22 mouse cellular contexts compared by ENCODE assay signal in the genomic region with DNA sequence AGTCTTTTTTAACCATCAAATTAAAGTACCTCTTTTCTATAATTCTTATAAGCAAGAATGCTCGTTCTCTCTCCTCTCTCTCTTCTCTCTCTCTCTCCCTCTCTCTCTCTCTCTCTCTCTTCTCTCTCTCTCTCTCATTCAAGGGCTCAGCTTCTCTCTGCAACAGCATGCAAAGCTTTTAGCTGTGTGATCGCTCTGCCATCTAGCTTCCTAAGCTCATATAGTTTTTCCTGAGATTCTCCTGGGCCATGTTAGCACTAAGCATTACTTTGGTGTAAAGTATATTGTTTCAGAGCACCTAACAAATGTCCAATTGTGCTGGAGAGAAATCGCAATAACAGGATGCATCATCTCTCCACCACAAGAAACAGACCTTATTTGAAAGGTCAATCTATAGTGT. TPM values are rescaled to one million over a fixed set of nuclear protein-coding genes. Genes with fewer than 3 reads are reported as not detected.
DNase-seq lines count a peak whose midpoint lies in the region; ATAC-seq and TF ChIP-seq lines count a peak whose summit lies in the region.
"Had no signal": no experiment of that assay in that cellular context is flagged by ENCODE, and none has a peak within 500 bp of the region (broad histone marks: within the 10 kb centered on the region; RNA-seq: fewer than 3 reads in every experiment).

No protein-coding gene starts in this region.

- no peak overlapping the region for H3K4me3 ChIP-seq in forebrain, postnatal 0 days (ENCODE audit: low read depth, low read length)
- no peak overlapping the region for H3K4me3 ChIP-seq in forebrain, embryonic 14.5 days (ENCODE audit: low read depth, low read length)
- H3K4me3 ChIP-seq in hindbrain, postnatal 0 days (ENCODE audit: low read length) = no peak overlapping the region
- no peak overlapping the region for H3K4me3 ChIP-seq in hindbrain, embryonic 12.5 days
- no peak overlapping the region for H3K4me3 ChIP-seq in midbrain, postnatal 0 days (ENCODE audit: low read depth, low read length)
- no peak overlapping the region for H3K4me3 ChIP-seq in midbrain, embryonic 13.5 days (replicated peaks)

- no peak overlapping the region for H3K9ac ChIP-seq in forebrain, postnatal 0 days
- H3K9ac ChIP-seq in forebrain, embryonic 14.5 days (ENCODE audit: low read length) = no peak overlapping the region
- H3K9ac ChIP-seq in hindbrain, postnatal 0 days (replicated peaks; ENCODE audit: low read length) = no peak overlapping the region
- no peak overlapping the region for H3K9ac ChIP-seq in hindbrain, embryonic 12.5 days
- no peak overlapping the region for H3K9ac ChIP-seq in midbrain, postnatal 0 days (replicated peaks; ENCODE audit: low read length, poor library complexity, severe bottlenecking)
- H3K9ac ChIP-seq in midbrain, embryonic 13.5 days (replicated peaks) = no peak overlapping the region

- DNase-seq in forebrain, postnatal 0 days = peak; percentile 42
- no peak for DNase-seq in forebrain, embryonic 14.5 days (ENCODE audit: low spot score)
- peak; percentile 42 for DNase-seq in hindbrain, postnatal 0 days (ENCODE audit: low spot score)
- DNase-seq in midbrain, postnatal 0 days (ENCODE audit: low spot score) = peak; percentile 54
- DNase-seq: adrenal gland, adult 2 months; adrenal gland, adult 8-10 months; adrenal gland, postnatal 10 days; adrenal gland, postnatal 14 days; adrenal gland, postnatal 25 days; adrenal gland, postnatal 36 days; B cell, adult 2 months; cerebellum, adult 11 months; cerebellum, adult 11-12 months; cerebellum, adult 18-20 months had no signal

- H3K9me3 ChIP-seq in forebrain, postnatal 0 days (ENCODE audit: low read length) = no peaks in the 10 kb centered on the region
- no peaks in the 10 kb centered on the region for H3K9me3 ChIP-seq in forebrain, embryonic 14.5 days (replicated peaks; ENCODE audit: control insufficient read depth, low read length)
- no peaks in the 10 kb centered on the region for H3K9me3 ChIP-seq in hindbrain, postnatal 0 days (ENCODE audit: low read length)
- H3K9me3 ChIP-seq in hindbrain, embryonic 12.5 days (replicated peaks) = no peaks in the 10 kb centered on the region
- no peaks in the 10 kb centered on the region for H3K9me3 ChIP-seq in midbrain, postnatal 0 days (ENCODE audit: low read length)
- no peaks in the 10 kb centered on the region for H3K9me3 ChIP-seq in midbrain, embryonic 13.5 days
- H3K9me3 ChIP-seq: G1E had no signal

- H3K27me3 ChIP-seq in forebrain, postnatal 0 days (ENCODE audit: insufficient read depth, low read length) = no peaks in the 10 kb centered on the region
- H3K27me3 ChIP-seq in forebrain, embryonic 14.5 days (replicated peaks; ENCODE audit: control insufficient read depth, insufficient read depth, low read length) = no peaks in the 10 kb centered on the region
- H3K27me3 ChIP-seq in hindbrain, postnatal 0 days (ENCODE audit: insufficient read depth, low read length) = no peaks in the 10 kb centered on the region
- H3K27me3 ChIP-seq in hindbrain, embryonic 12.5 days = no peaks in the 10 kb centered on the region
- no peaks in the 10 kb centered on the region for H3K27me3 ChIP-seq in midbrain, postnatal 0 days (ENCODE audit: insufficient read depth, low read length)
- H3K27me3 ChIP-seq in midbrain, embryonic 13.5 days = no peaks in the 10 kb centered on the region
- H3K27me3 ChIP-seq: CH12.LX, Patski had no signal

- no peak overlapping the region for H3K4me2 ChIP-seq in forebrain, postnatal 0 days (ENCODE audit: low read depth)
- no peak overlapping the region for H3K4me2 ChIP-seq in forebrain, embryonic 14.5 days (ENCODE audit: low read length)
- H3K4me2 ChIP-seq in hindbrain, postnatal 0 days (ENCODE audit: low read depth, low read length) = no peak overlapping the region
- H3K4me2 ChIP-seq in hindbrain, embryonic 12.5 days (replicated peaks) = no peak overlapping the region
- no peak overlapping the region for H3K4me2 ChIP-seq in midbrain, postnatal 0 days (ENCODE audit: low read depth, low read length, poor library complexity, severe bottlenecking)
- no peak overlapping the region for H3K4me2 ChIP-seq in midbrain, embryonic 13.5 days (replicated peaks)

- peak; percentile 56; the same call in 1 of the 2 replicates for ATAC-seq in forebrain, postnatal 0 days
- ATAC-seq in forebrain, embryonic 14.5 days = no peak
- ATAC-seq in hindbrain, postnatal 0 days = no peak
- ATAC-seq in hindbrain, embryonic 12.5 days (ENCODE audit: low FRiP score) = no peak
- ATAC-seq in midbrain, postnatal 0 days (ENCODE audit: low FRiP score) = no peak
- ATAC-seq in midbrain, embryonic 13.5 days = no peak
- ATAC-seq: activated CD4-positive, CD25-positive, alpha-beta regulatory T cell, adult 4 months; CD4-positive, CD25-positive, alpha-beta regulatory T cell, adult 4 months; Patski had no signal

- TF ChIP-seq CTCF in forebrain, postnatal 0 days (IDR thresholded peaks at IDR 0.05; ENCODE audit: low read depth) = peak; percentile 55
- TF ChIP-seq CTCF in hindbrain, postnatal 0 days (IDR thresholded peaks at IDR 0.05; ENCODE audit: low read depth) = peak; percentile 42
- peak; percentile 74 for TF ChIP-seq CTCF in midbrain, postnatal 0 days (IDR thresholded peaks at IDR 0.05)

- no peaks in the 10 kb centered on the region for H3K4me1 ChIP-seq in forebrain, postnatal 0 days (ENCODE audit: insufficient read depth)
- no peaks in the 10 kb centered on the region for H3K4me1 ChIP-seq in forebrain, embryonic 14.5 days (ENCODE audit: control insufficient read depth, insufficient read depth, low read length)
- no peaks in the 10 kb centered on the region for H3K4me1 ChIP-seq in hindbrain, postnatal 0 days (ENCODE audit: insufficient read depth, low read length)
- H3K4me1 ChIP-seq in hindbrain, embryonic 12.5 days = no peaks in the 10 kb centered on the region
- H3K4me1 ChIP-seq in midbrain, postnatal 0 days (ENCODE audit: insufficient read depth, low read length) = no peaks in the 10 kb centered on the region
- no peaks in the 10 kb centered on the region for H3K4me1 ChIP-seq in midbrain, embryonic 13.5 days (replicated peaks)

- 87% methylated on average over 3 of the region's 3 CpGs for WGBS in forebrain, postnatal 0 days
- 90% methylated on average over 3 of the region's 3 CpGs for WGBS in forebrain, embryonic 14.5 days
- WGBS in hindbrain, postnatal 0 days = 83% methylated on average over 3 of the region's 3 CpGs
- WGBS in hindbrain, embryonic 12.5 days = 82% methylated on average over 3 of the region's 3 CpGs
- 89% methylated on average over 3 of the region's 3 CpGs for WGBS in midbrain, postnatal 0 days
- WGBS in midbrain, embryonic 13.5 days = 95% methylated on average over 3 of the region's 3 CpGs

- no peaks in the 10 kb centered on the region for H3K36me3 ChIP-seq in forebrain, postnatal 0 days (ENCODE audit: insufficient read depth)
- H3K36me3 ChIP-seq in forebrain, embryonic 14.5 days (ENCODE audit: control insufficient read depth, insufficient read depth, low read length) = no peaks in the 10 kb centered on the region
- H3K36me3 ChIP-seq in hindbrain, postnatal 0 days (ENCODE audit: insufficient read depth, low read length) = no peaks in the 10 kb centered on the region
- no peaks in the 10 kb centered on the region for H3K36me3 ChIP-seq in hindbrain, embryonic 12.5 days
- no peaks in the 10 kb centered on the region for H3K36me3 ChIP-seq in midbrain, postnatal 0 days (ENCODE audit: insufficient read depth, low read length)
- H3K36me3 ChIP-seq in midbrain, embryonic 13.5 days = no peaks in the 10 kb centered on the region
- H3K36me3 ChIP-seq: G1E had no signal

- H3K27ac ChIP-seq in forebrain, postnatal 0 days (ENCODE audit: low read depth, low read length) = no peak overlapping the region
- H3K27ac ChIP-seq in forebrain, embryonic 14.5 days (ENCODE audit: low read depth, low read length) = no peak overlapping the region
- H3K27ac ChIP-seq in hindbrain, postnatal 0 days = no peak overlapping the region
- no peak overlapping the region for H3K27ac ChIP-seq in hindbrain, embryonic 12.5 days
- H3K27ac ChIP-seq in midbrain, postnatal 0 days (ENCODE audit: low read depth, low read length) = no peak overlapping the region
- H3K27ac ChIP-seq in midbrain, embryonic 13.5 days = no peak overlapping the region

RNA-seq across cellular contexts. Expression of a gene that starts 19.8 kb away (rescaled TPM):
- total RNA-seq in forebrain, postnatal 0 days (2014; rRNA removed) = 333 and 593 TPM in 2 replicates
- 1,372 and 1,968 TPM in 2 replicates for polyA plus RNA-seq in forebrain, postnatal 0 days (2015; fragmentation: Nextera tagmentation; extraction: Ambion mirVana)
- 1,099 and 1,463 TPM in 2 replicates for polyA plus RNA-seq in forebrain, embryonic 14.5 days (2014; fragmentation: Nextera tagmentation; extraction: Ambion mirVana)
- 56.4 and 153 TPM in 2 replicates for total RNA-seq in hindbrain, postnatal 0 days (2014; rRNA removed)
- polyA plus RNA-seq in hindbrain, postnatal 0 days (2015; fragmentation: Nextera tagmentation; extraction: Ambion mirVana) = 1,492 and 1,507 TPM in 2 replicates
- 1,103 and 1,375 TPM in 2 replicates for polyA plus RNA-seq in hindbrain, embryonic 12.5 days (2016; fragmentation: Nextera tagmentation; extraction: Ambion mirVana)
- total RNA-seq in midbrain, postnatal 0 days (2014; rRNA removed) = 145 and 151 TPM in 2 replicates
- 1,280 and 1,361 TPM in 2 replicates for polyA plus RNA-seq in midbrain, postnatal 0 days (2015; fragmentation: Nextera tagmentation; extraction: Ambion mirVana)
- 1,365 and 1,372 TPM in 2 replicates for polyA plus RNA-seq in midbrain, embryonic 13.5 days (2015; fragmentation: Nextera tagmentation; extraction: Ambion mirVana)

RNA-seq across cellular contexts. Expression of a gene that starts 29.4 kb away (rescaled TPM):
- 0.71 and 0.85 TPM in 2 replicates for total RNA-seq in forebrain, postnatal 0 days (2014; rRNA removed)
- polyA plus RNA-seq in forebrain, postnatal 0 days (2015; fragmentation: Nextera tagmentation; extraction: Ambion mirVana) = 2.3 and 3.6 TPM in 2 replicates
- 12.6 and 15.8 TPM in 2 replicates for polyA plus RNA-seq in forebrain, embryonic 14.5 days (2014; fragmentation: Nextera tagmentation; extraction: Ambion mirVana)
- total RNA-seq in hindbrain, postnatal 0 days (2014; rRNA removed) = 0.37 and 0.86 TPM in 2 replicates
- polyA plus RNA-seq in hindbrain, postnatal 0 days (2015; fragmentation: Nextera tagmentation; extraction: Ambion mirVana) = 3.4 and 3.6 TPM in 2 replicates
- polyA plus RNA-seq in hindbrain, embryonic 12.5 days (2016; fragmentation: Nextera tagmentation; extraction: Ambion mirVana) = 15.0 and 15.5 TPM in 2 replicates
- 0.24 and 1.6 TPM in 2 replicates for total RNA-seq in midbrain, postnatal 0 days (2014; rRNA removed)
- 1.2 and 1.3 TPM in 2 replicates for polyA plus RNA-seq in midbrain, postnatal 0 days (2015; fragmentation: Nextera tagmentation; extraction: Ambion mirVana)
- polyA plus RNA-seq in midbrain, embryonic 13.5 days (2015; fragmentation: Nextera tagmentation; extraction: Ambion mirVana) = 9.7 and 11.0 TPM in 2 replicates
- total RNA-seq: adrenal gland, adult 18-20 months; adrenal gland, adult 8-10 months had no signal
- polyA plus RNA-seq: adrenal gland, adult 2 months had no signal

RNA-seq across cellular contexts. Expression of a gene that starts 44.7 kb away (rescaled TPM):
- total RNA-seq in forebrain, postnatal 0 days (2014; rRNA removed) = 194 and 311 TPM in 2 replicates
- 396 and 530 TPM in 2 replicates for polyA plus RNA-seq in forebrain, postnatal 0 days (2015; fragmentation: Nextera tagmentation; extraction: Ambion mirVana)
- 338 and 389 TPM in 2 replicates for polyA plus RNA-seq in forebrain, embryonic 14.5 days (2014; fragmentation: Nextera tagmentation; extraction: Ambion mirVana)
- total RNA-seq in hindbrain, postnatal 0 days (2014; rRNA removed) = 80.6 and 99.1 TPM in 2 replicates
- polyA plus RNA-seq in hindbrain, postnatal 0 days (2015; fragmentation: Nextera tagmentation; extraction: Ambion mirVana) = 417 and 430 TPM in 2 replicates
- polyA plus RNA-seq in hindbrain, embryonic 12.5 days (2016; fragmentation: Nextera tagmentation; extraction: Ambion mirVana) = 409 and 448 TPM in 2 replicates
- total RNA-seq in midbrain, postnatal 0 days (2014; rRNA removed) = 117 and 148 TPM in 2 replicates
- polyA plus RNA-seq in midbrain, postnatal 0 days (2015; fragmentation: Nextera tagmentation; extraction: Ambion mirVana) = 352 and 392 TPM in 2 replicates
- polyA plus RNA-seq in midbrain, embryonic 13.5 days (2015; fragmentation: Nextera tagmentation; extraction: Ambion mirVana) = 369 and 374 TPM in 2 replicates

RNA-seq across cellular contexts. Expression of a gene that starts 44.8 kb away (rescaled TPM):
- 61.7 and 66.6 TPM in 2 replicates for total RNA-seq in forebrain, postnatal 0 days (2014; rRNA removed)
- 49.1 and 50.5 TPM in 2 replicates for polyA plus RNA-seq in forebrain, postnatal 0 days (2015; fragmentation: Nextera tagmentation; extraction: Ambion mirVana)
- polyA plus RNA-seq in forebrain, embryonic 14.5 days (2014; fragmentation: Nextera tagmentation; extraction: Ambion mirVana) = 35.5 and 38.6 TPM in 2 replicates
- total RNA-seq in hindbrain, postnatal 0 days (2014; rRNA removed) = 64.6 and 71.1 TPM in 2 replicates
- polyA plus RNA-seq in hindbrain, postnatal 0 days (2015; fragmentation: Nextera tagmentation; extraction: Ambion mirVana) = 39.7 and 42.2 TPM in 2 replicates
- polyA plus RNA-seq in hindbrain, embryonic 12.5 days (2016; fragmentation: Nextera tagmentation; extraction: Ambion mirVana) = 53.2 and 60.2 TPM in 2 replicates
- total RNA-seq in midbrain, postnatal 0 days (2014; rRNA removed) = 54.6 and 59.0 TPM in 2 replicates
- 41.5 and 41.9 TPM in 2 replicates for polyA plus RNA-seq in midbrain, postnatal 0 days (2015; fragmentation: Nextera tagmentation; extraction: Ambion mirVana)
- 32.0 and 35.0 TPM in 2 replicates for polyA plus RNA-seq in midbrain, embryonic 13.5 days (2015; fragmentation: Nextera tagmentation; extraction: Ambion mirVana)

RNA-seq across cellular contexts. Expression of a gene that starts 57.7 kb away (rescaled TPM):
- 4.5 and 5.7 TPM in 2 replicates for total RNA-seq in forebrain, postnatal 0 days (2014; rRNA removed)
- polyA plus RNA-seq in forebrain, postnatal 0 days (2015; fragmentation: Nextera tagmentation; extraction: Ambion mirVana) = 8.8 and 11.7 TPM in 2 replicates
- 22.7 and 26.1 TPM in 2 replicates for polyA plus RNA-seq in forebrain, embryonic 14.5 days (2014; fragmentation: Nextera tagmentation; extraction: Ambion mirVana)
- 2.0 and 4.7 TPM in 2 replicates for total RNA-seq in hindbrain, postnatal 0 days (2014; rRNA removed)
- polyA plus RNA-seq in hindbrain, postnatal 0 days (2015; fragmentation: Nextera tagmentation; extraction: Ambion mirVana) = 11.4 and 13.3 TPM in 2 replicates
- polyA plus RNA-seq in hindbrain, embryonic 12.5 days (2016; fragmentation: Nextera tagmentation; extraction: Ambion mirVana) = 21.4 and 24.7 TPM in 2 replicates
- total RNA-seq in midbrain, postnatal 0 days (2014; rRNA removed) = 0.38 and 4.0 TPM in 2 replicates
- polyA plus RNA-seq in midbrain, postnatal 0 days (2015; fragmentation: Nextera tagmentation; extraction: Ambion mirVana) = 5.3 and 5.4 TPM in 2 replicates
- 20.7 and 24.5 TPM in 2 replicates for polyA plus RNA-seq in midbrain, embryonic 13.5 days (2015; fragmentation: Nextera tagmentation; extraction: Ambion mirVana)
